Mouse (Mus musculus) forebrain, embryonic 13.5 days (tissue): ENCODE data around the gene Sept12. TPM values are rescaled to one million over a fixed set of nuclear protein-coding genes. Genes with fewer than 3 reads are reported as not detected.

Experiments
- ATAC-seq: fragments of 200-750 bp; cut with Nextera tagmentation; 2 replicates; pipeline ENCODE4 v1.8.0; 2017
- H3K27ac ChIP-seq: fragments of 300-500 bp; sonication (generic); 2 replicates; pipeline ENCODE4 v1.5.1; 2015; ENCODE audit warnings: inconsistent platforms, mild to moderate bottlenecking, moderate library complexity
- H3K27me3 ChIP-seq: fragments of 300-500 bp; sonication (generic); 2 replicates; pipeline ENCODE4 v1.6.1; 2015; ENCODE audit warnings: mild to moderate bottlenecking, inconsistent platforms
- H3K36me3 ChIP-seq: fragments of 300-500 bp; sonication (generic); 2 replicates; pipeline ENCODE4 v1.6.1; 2015; ENCODE audit warnings: mild to moderate bottlenecking, inconsistent platforms; ENCODE audit not compliant: poor library complexity, severe bottlenecking
- H3K4me1 ChIP-seq: fragments of 300-500 bp; sonication (generic); 2 replicates; pipeline ENCODE4 v1.6.1; 2015; ENCODE audit warnings: inconsistent platforms
- H3K4me2 ChIP-seq: fragments of 300-500 bp; sonication (generic); 2 replicates; pipeline ENCODE4 v1.6.1; 2015; ENCODE audit warnings: inconsistent platforms, mild to moderate bottlenecking, moderate library complexity
- H3K4me3 ChIP-seq: fragments of 300-500 bp; sonication (generic); 2 replicates; pipeline ENCODE4 v1.5.1; 2015; ENCODE audit warnings: mild to moderate bottlenecking, inconsistent platforms
- H3K9ac ChIP-seq: fragments of 300-500 bp; sonication (generic); 2 replicates; pipeline ENCODE4 v1.6.1; 2015; ENCODE audit warnings: mild to moderate bottlenecking, inconsistent platforms
- H3K9me3 ChIP-seq: fragments of 300-500 bp; sonication (generic); replicated peaks from 2 replicates; pipeline ENCODE4 v1.6.1; 2016; ENCODE audit warnings: inconsistent platforms
- WGBS: fragments of 180-500 bp; shearing (Covaris S2); methylation state at CpG from one replicate; pipeline ENCODE4 v1.1.7; 2015; 5-methylcytosine and 5-hydroxymethylcytosine counted together
- polyA plus RNA-seq: library from polyadenylated mRNA; unstranded; fragments of >200 nt; fragmentation: Nextera tagmentation; extraction: Ambion mirVana; gene quantifications from 2 replicates; pipeline ENCODE4 v1.2.1, GENCODE M21; 2015

Gene Sept12
- polyA plus RNA-seq, 1 experiment from 2014 or later: not detected

- Histone ChIP-seq H3K27me3 (no peaks in the 10 kb centered on the region), H3K4me1 (peaks cover 11% of the 10 kb centered on the region), H3K9ac (no peak overlapping the region), H3K36me3 (peaks cover 20% of the 10 kb centered on the region; the same call in 1 of the 2 replicates), H3K9me3 (no peaks in the 10 kb centered on the region), H3K4me2 (no peak overlapping the region), H3K27ac (no peak overlapping the region), H3K4me3 (no peak overlapping the region)
- WGBS: 88% methylated on average over 12 of the region's 12 CpGs
- ATAC-seq: no peak
Measured at GRCm38 (mm10) chr16:5008076-5008475, 10.4 kb upstream of the Sept12 start.

GRCm38 (mm10) chr16:5007492-5007891 is 9.8 kb upstream of the Sept12 start:
- H3K9me3 ChIP-seq: no peaks in the 10 kb centered on the region
- no peak overlapping the region for H3K4me2 ChIP-seq
- peaks cover 20% of the 10 kb centered on the region; the same call in 1 of the 2 replicates for H3K36me3 ChIP-seq
- H3K9ac ChIP-seq: no peak overlapping the region
- no peak for ATAC-seq
- no peaks in the 10 kb centered on the region for H3K27me3 ChIP-seq
- H3K4me1 ChIP-seq: peaks cover 6% of the 10 kb centered on the region
- H3K4me3 ChIP-seq: no peak overlapping the region
- WGBS: 49% methylated on average over 6 of the region's 6 CpGs
- no peak overlapping the region for H3K27ac ChIP-seq

DNA sequence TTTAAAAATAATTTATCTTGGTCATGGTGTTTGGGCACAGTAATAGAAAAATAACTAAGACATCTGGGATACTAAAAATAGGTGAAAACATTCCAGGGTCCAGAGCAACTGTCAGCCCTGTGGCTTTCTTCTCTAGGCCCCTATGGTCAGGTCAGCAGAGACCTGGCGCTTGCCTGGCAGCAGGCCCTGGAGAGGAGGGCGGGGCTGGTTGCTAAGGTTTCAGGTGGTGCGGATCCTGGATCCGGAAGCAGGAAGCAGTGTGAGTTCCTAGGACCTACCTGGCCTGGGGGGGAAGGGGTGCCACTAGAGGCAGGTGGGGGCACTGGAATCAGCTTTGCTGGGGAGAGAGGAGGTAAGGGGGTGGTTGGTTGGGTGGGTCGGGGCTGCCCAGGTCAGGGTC is 9.4 kb upstream of the Sept12 start, which contains the start of gene Smim22:
Smim22 (plus strand) TSS at position 222 of the 400 bp plus-strand sequence.
- Histone ChIP-seq H3K9me3 (no peaks in the 10 kb centered on the region), H3K4me2 (no peak within 1 kb of the TSS), H3K27me3 (no peaks in the 10 kb centered on the region), H3K36me3 (peaks cover 20% of the 10 kb centered on the region; the same call in 1 of the 2 replicates), H3K4me3 (no peak within 1 kb of the TSS), H3K9ac (no peak within 1 kb of the TSS), H3K4me1 (peaks cover 2% of the 10 kb centered on the region), H3K27ac (no peak within 1 kb of the TSS)
- ATAC-seq: no peak
- WGBS: 51% methylated on average over 5 of the region's 5 CpGs

- 72% methylated on average over 3 of the region's 3 CpGs for WGBS
- Histone ChIP-seq H3K27ac (no peak overlapping the region), H3K9me3 (no peaks in the 10 kb centered on the region), H3K4me3 (no peak overlapping the region), H3K9ac (no peak overlapping the region), H3K4me1 (no peaks in the 10 kb centered on the region), H3K27me3 (no peaks in the 10 kb centered on the region), H3K4me2 (no peak overlapping the region), H3K36me3 (no peaks in the 10 kb centered on the region)
- ATAC-seq: no peak
Measured at GRCm38 (mm10) chr16:5000611-5001010, 3.0 kb upstream of the Sept12 start.

DNA sequence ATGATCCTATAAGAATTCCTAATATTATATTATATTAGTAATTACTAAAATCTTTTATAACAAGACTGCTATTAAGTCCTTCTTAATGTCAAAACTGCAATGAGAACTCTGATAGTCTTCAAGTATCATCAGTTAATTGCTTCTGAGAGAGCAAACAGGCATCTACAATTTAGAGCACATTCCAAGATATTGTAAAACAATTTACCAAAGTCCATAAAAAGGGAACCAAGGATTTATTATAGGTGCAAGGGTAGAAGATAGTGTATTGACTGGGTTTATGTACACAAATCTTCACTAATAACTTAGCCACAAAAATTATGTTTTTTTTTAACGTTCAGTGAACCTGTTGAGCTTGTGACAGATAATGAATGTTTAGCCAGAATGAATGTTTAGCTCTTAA is 1.3 kb upstream of the Sept12 start:
- Histone ChIP-seq H3K9ac (no peak overlapping the region), H3K4me3 (no peak overlapping the region), H3K36me3 (no peaks in the 10 kb centered on the region), H3K4me1 (no peaks in the 10 kb centered on the region), H3K27ac (no peak overlapping the region), H3K9me3 (no peaks in the 10 kb centered on the region), H3K27me3 (no peaks in the 10 kb centered on the region), H3K4me2 (no peak overlapping the region)
- WGBS: 83% methylated on average over 1 of the region's 1 CpGs
- no peak for ATAC-seq

DNA sequence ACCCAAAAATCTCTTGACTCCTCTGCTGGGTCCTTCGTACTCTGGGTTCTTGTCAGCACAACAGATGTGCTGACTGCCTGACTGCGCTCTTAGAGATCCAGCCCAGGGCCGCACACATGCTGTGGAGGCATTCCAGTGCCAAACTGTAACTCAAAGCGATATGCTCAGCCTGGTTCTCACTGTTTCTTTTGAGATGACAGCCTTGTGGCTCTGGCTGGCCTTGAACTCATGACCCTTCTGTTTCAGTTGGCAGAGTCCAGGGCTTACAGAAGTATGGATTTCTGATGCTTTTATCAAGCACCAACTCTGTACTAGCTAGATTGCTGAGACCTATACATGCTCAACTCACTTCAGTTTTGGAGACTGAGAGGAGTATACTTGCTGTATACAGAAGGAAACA is 4.4 kb downstream of the Sept12 start:
- no peak for ATAC-seq
- Histone ChIP-seq H3K4me2 (no peak overlapping the region), H3K27ac (no peak overlapping the region), H3K9ac (no peak overlapping the region), H3K36me3 (no peaks in the 10 kb centered on the region), H3K4me3 (no peak overlapping the region), H3K9me3 (no peaks in the 10 kb centered on the region), H3K27me3 (no peaks in the 10 kb centered on the region), H3K4me1 (no peaks in the 10 kb centered on the region)
- 74% methylated on average over 4 of the region's 4 CpGs for WGBS

- H3K27me3 ChIP-seq: no peaks in the 10 kb centered on the region
- WGBS: 93% methylated on average over 12 of the region's 12 CpGs
Measured at GRCm38 (mm10) chr16:4984717-4985116, 12.9 kb downstream of the Sept12 start.

DNA sequence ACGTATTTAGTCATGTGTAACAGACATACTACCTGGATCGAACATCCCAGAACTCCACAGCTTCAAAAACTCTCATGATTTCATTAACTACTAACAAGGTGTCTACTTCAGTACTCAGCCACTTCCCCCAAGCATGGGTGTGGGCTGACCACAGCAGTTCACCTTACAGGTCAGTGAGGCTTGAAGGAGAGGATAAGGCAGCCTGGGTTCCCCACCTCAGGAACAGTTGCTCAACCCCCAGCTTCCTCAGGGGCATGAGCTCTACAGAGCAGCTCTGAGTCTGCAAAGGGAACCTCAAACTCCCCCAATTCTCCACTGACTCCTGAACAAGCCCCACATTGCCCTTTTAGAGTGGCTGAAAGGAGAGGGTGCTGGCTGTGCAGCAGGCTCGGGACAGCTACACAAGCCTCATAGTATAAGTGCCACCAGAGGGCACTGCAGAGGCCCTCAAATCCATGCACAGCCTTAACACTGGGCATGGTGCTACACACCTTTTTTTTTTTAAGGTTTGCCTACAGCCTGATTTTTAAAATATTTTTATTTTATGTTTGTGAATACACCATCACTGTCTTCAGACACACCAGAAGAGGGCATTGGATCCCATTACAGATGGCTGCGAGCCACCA is 17.8 kb downstream of the Sept12 start:
- 71% methylated on average over 4 of the region's 4 CpGs for WGBS
- no peak overlapping the region for H3K9ac ChIP-seq
- ATAC-seq: peak; percentile 62; the same call in 1 of the 2 replicates
- H3K36me3 ChIP-seq: no peaks in the 10 kb centered on the region
- no peak overlapping the region for H3K4me2 ChIP-seq
- no peak overlapping the region for H3K27ac ChIP-seq
- H3K9me3 ChIP-seq: no peaks in the 10 kb centered on the region
- H3K4me3 ChIP-seq: no peak overlapping the region
- H3K4me1 ChIP-seq: no peaks in the 10 kb centered on the region
- no peaks in the 10 kb centered on the region for H3K27me3 ChIP-seq

More at GRCm38 (mm10) chr16:4984717-4985116, 12.9 kb downstream of the Sept12 start:
- Histone ChIP-seq H3K9me3 (no peaks in the 10 kb centered on the region), H3K27ac (no peak overlapping the region), H3K4me1 (no peaks in the 10 kb centered on the region), H3K9ac (no peak overlapping the region), H3K36me3 (no peaks in the 10 kb centered on the region), H3K4me3 (no peak overlapping the region), H3K4me2 (no peak overlapping the region)
- no peak for ATAC-seq

- Histone ChIP-seq H3K4me3 (no peak overlapping the region), H3K9me3 (no peaks in the 10 kb centered on the region), H3K4me2 (no peak overlapping the region), H3K36me3 (no peaks in the 10 kb centered on the region), H3K9ac (0 out of 2 replicates have a peak overlapping the region, but pooled peaks have one; percentile 8), H3K27ac (no peak overlapping the region), H3K4me1 (no peaks in the 10 kb centered on the region), H3K27me3 (no peaks in the 10 kb centered on the region)
- ATAC-seq: no peak
- 74% methylated on average over 5 of the region's 5 CpGs for WGBS
Measured at GRCm38 (mm10) chr16:4978275-4979051, 19.2 kb downstream of the Sept12 start.

DNA sequence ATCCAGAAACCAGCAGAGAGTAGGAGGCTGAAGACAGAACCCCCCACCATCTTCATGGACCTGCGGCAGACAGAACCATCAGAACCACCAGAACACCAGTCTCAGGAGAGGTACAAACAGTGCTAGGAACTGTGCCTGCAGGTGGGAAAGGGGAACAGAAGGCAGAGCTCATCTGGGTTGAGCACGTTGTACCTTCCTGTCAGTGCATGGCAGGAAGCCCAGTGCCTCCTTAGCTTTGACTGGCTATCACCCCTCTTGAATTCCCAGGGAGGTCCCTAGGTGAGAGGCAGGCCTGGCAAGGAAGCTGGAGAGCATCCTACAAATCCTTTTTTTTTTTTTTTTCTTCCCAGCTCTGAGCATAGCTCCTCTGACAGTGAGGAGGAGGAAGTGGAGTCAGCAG is 21.5 kb downstream of the Sept12 start:
- Histone ChIP-seq H3K4me3 (no peak overlapping the region), H3K36me3 (no peaks in the 10 kb centered on the region), H3K9ac (no peak overlapping the region), H3K4me1 (no peaks in the 10 kb centered on the region), H3K27ac (no peak overlapping the region), H3K9me3 (no peaks in the 10 kb centered on the region), H3K4me2 (no peak overlapping the region), H3K27me3 (no peaks in the 10 kb centered on the region)
- WGBS: 74% methylated on average over 2 of the region's 2 CpGs
- ATAC-seq: no peak

GRCm38 (mm10) chr16:4974521-4974920 is 23.1 kb downstream of the Sept12 start:
- Histone ChIP-seq H3K27ac (no peak overlapping the region), H3K4me3 (no peak overlapping the region), H3K4me2 (no peak overlapping the region), H3K27me3 (no peaks in the 10 kb centered on the region), H3K36me3 (no peaks in the 10 kb centered on the region), H3K9ac (no peak overlapping the region), H3K9me3 (no peaks in the 10 kb centered on the region), H3K4me1 (no peaks in the 10 kb centered on the region)
- no peak for ATAC-seq
- WGBS: 85% methylated on average over 5 of the region's 5 CpGs

- no peak overlapping the region for H3K27ac ChIP-seq
- H3K4me3 ChIP-seq: no peak overlapping the region
- no peak overlapping the region for H3K4me2 ChIP-seq
- no peak overlapping the region for H3K9ac ChIP-seq
- 0 out of 2 replicates have a peak, but pooled peaks cover 9% of the 10 kb centered on the region for H3K36me3 ChIP-seq
- no peaks in the 10 kb centered on the region for H3K9me3 ChIP-seq
- no peaks in the 10 kb centered on the region for H3K4me1 ChIP-seq
- no peaks in the 10 kb centered on the region for H3K27me3 ChIP-seq
- 89% methylated on average over 4 of the region's 4 CpGs for WGBS
- ATAC-seq: no peak
Measured at GRCm38 (mm10) chr16:4971626-4972025, 26.0 kb downstream of the Sept12 start.
